Mouse (Mus musculus): ENCODE data around the gene Ctsll3.

Gene Ctsll3

GRCm38 (mm10) chr13:60755251-60755650 lies 47.4 kb downstream of the Ctsll3 start:
- ChIA-PET POLR2A (no interaction called here), CTCF (interaction anchor here in 2 of 4 experiments (1.0 to 2.4 kb wide), 2 partner anchors 9 kb away, joined by 4 to 12 read pairs; no protein-coding TSS in a partner anchor)

- ChIA-PET CTCF (no interaction called here), POLR2A (no interaction called here)
Observed at GRCm38 (mm10) chr13:60753216-60753615, 49.4 kb downstream of the Ctsll3 start.

- POLR2A ChIA-PET = no interaction called here
- CTCF ChIA-PET = interaction anchor here in 2 of 4 experiments (0.6 to 1.0 kb wide), 2 partner anchors 10 to 490 kb away, joined by 4 read pairs; no protein-coding TSS in a partner anchor
Observed at GRCm38 (mm10) chr13:60750930-60751329, 51.7 kb downstream of the Ctsll3 start.

GRCm38 (mm10) chr13:60748556-60748955 lies 54.1 kb downstream of the Ctsll3 start:
- ChIA-PET POLR2A (no interaction called here), CTCF (interaction anchor here (0.6 to 3.6 kb wide), 34 partner anchors 8 to 847 kb away, joined by 3 to 37 read pairs (median 3); no protein-coding TSS in a partner anchor)

All from embryonic stem cell, embryonic (primary cell).